In the genomic region with DNA sequence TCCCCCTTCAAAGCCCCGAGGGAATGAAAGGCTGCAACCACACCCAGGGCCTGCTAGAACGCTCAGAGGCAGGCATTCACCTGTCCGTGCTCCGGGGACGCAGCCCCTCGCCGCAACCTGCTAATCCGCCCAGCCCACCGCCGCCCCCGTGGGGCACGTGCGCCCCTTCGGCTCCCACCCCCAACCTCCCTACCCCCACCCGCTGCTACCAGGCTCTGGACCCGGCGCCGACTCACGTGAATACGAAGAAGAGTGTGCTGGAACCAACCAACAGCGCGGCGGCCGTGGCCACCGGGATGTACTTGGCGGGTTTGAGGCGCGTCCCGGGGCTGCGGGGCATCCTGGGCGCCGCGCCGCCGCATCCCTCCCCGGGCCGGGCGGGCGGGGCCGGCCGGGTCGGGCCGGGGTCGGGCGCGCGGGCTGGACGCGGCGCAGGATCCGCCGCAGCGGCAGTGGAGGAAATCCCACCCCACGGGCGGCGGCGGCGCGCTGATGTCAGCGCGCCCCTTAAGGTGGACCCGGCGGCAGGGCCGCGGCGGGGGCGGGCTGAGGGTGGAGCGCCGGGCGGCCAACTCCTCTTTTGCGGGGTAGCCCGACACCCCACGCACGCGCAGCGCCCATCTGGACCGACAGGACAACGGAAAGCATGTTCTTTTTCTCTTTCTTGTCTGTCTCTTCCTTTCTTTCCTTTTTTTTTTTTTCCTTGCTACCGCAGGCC, we compare ENCODE assay signal across 8 mouse cellular contexts. TPM values are rescaled to one million over a fixed set of nuclear protein-coding genes. Genes with fewer than 3 reads are reported as not detected.
A peak's percentile ranks its signal among the peaks of the same experiment; 100 is the strongest.
DNase-seq lines count a peak whose midpoint lies in the region; ATAC-seq and TF ChIP-seq lines count a peak whose summit lies in the region.

TSS of gene Zdhhc8 (minus strand) at position 466 of the 718 bp plus-strand sequence.

- intact Hi-C loops in left cerebral cortex, postnatal 4 days (cut with DNase I) = no loop called here

- H3K9me3 ChIP-seq in intestine, embryonic 14.5 days (ENCODE audit: control insufficient read depth, low read length) = no peaks in the 10 kb centered on the region

- H3K9ac ChIP-seq in intestine, embryonic 14.5 days (ENCODE audit: low read length) = peak within 1 kb of the TSS; percentile 83

- TF ChIP-seq CTCF in cortical plate, adult 2 months (IDR thresholded peaks at IDR 0.05; ENCODE audit: extremely low read depth, insufficient read depth, low read length) = no peak

- peak; percentile 70 for ATAC-seq in intestine, embryonic 14.5 days (replicated peaks; ENCODE audit: low FRiP score, low TSS enrichment, low read depth)
- ATAC-seq in megakaryocyte-erythroid progenitor cell, adult 5-6 weeks (replicated peaks; ENCODE audit: low FRiP score, low TSS enrichment, poor library complexity, severe bottlenecking) = peak; percentile 5; the same call in 1 of the 2 replicates
- ATAC-seq in erythroid progenitor cell, adult 5-6 weeks (replicated peaks; ENCODE audit: low FRiP score, poor library complexity, severe bottlenecking) = no peak

- peak within 1 kb of the TSS; percentile 84 for H3K4me3 ChIP-seq in cortical plate, adult 2 months (ENCODE audit: insufficient read depth, low read length)
- peak within 1 kb of the TSS; percentile 88 for H3K4me3 ChIP-seq in intestine, embryonic 14.5 days (ENCODE audit: low read depth, low read length)

- H3K4me1 ChIP-seq in cortical plate, adult 2 months (ENCODE audit: control insufficient read depth, insufficient read depth, low read length) = peaks cover 16% of the 10 kb centered on the region
- H3K4me1 ChIP-seq in intestine, embryonic 14.5 days (replicated peaks; ENCODE audit: control insufficient read depth, insufficient read depth, low read length) = peaks cover 24% of the 10 kb centered on the region

- under 1% methylated on average over 55 of the region's 79 CpGs for WGBS in intestine, embryonic 14.5 days

- peak; percentile 77 to 81 for DNase-seq in adrenal gland, adult 18-20 months (ENCODE audit: low spot score in 2 of 2)
- peak; percentile 74 to 83 for DNase-seq in gastrocnemius, postnatal 4 days (ENCODE audit: low spot score in 2 of 2)
- peak; percentile 84 for DNase-seq in intestine, embryonic 14.5 days (ENCODE audit: low spot score)
- DNase-seq in left cerebral cortex, postnatal 4 days = peak; percentile 77
- DNase-seq in right cerebral cortex, postnatal 25 days = peak; percentile 85

- no peaks in the 10 kb centered on the region for H3K27me3 ChIP-seq in intestine, embryonic 14.5 days (replicated peaks; ENCODE audit: control insufficient read depth, insufficient read depth, low read length)

- H3K4me2 ChIP-seq in intestine, embryonic 14.5 days (ENCODE audit: low read length) = peak within 1 kb of the TSS; percentile 86

- TF ChIP-seq POLR2A in cortical plate, adult 2 months (IDR thresholded peaks at IDR 0.05; ENCODE audit: extremely low read depth, insufficient read depth, low read length) = peak; percentile 79

- peaks cover 22% of the 10 kb centered on the region for H3K36me3 ChIP-seq in intestine, embryonic 14.5 days (ENCODE audit: control insufficient read depth, insufficient read depth, low read length)

- peak within 1 kb of the TSS; percentile 90 for H3K27ac ChIP-seq in cortical plate, adult 2 months (ENCODE audit: insufficient read depth, low read length)
- peak within 1 kb of the TSS; percentile 89 for H3K27ac ChIP-seq in intestine, embryonic 14.5 days (ENCODE audit: low read depth)

RNA-seq across cellular contexts. Expression of gene Zdhhc8, which starts in this region (rescaled TPM):
- total RNA-seq in adrenal gland, adult 18-20 months (2021) = 10 to 100 TPM; 20.6 to 21.2 TPM
- 176 and 186 TPM in 2 replicates for polyA plus RNA-seq in cortical plate, adult 2 months (2012; rRNA removed)
- total RNA-seq in gastrocnemius, postnatal 4 days (2021) = 10 to 100 TPM; 37.7 to 42.1 TPM
- 11.5 and 15.1 TPM in 2 replicates for polyA plus RNA-seq in intestine, embryonic 14.5 days (2014; fragmentation: Nextera tagmentation; extraction: Ambion mirVana)
- total RNA-seq in left cerebral cortex, postnatal 4 days (2021) = 10 to 100 TPM; 53.8 to 54.4 TPM
- 3.1 and 4.8 TPM in 2 replicates for total RNA-seq in megakaryocyte-erythroid progenitor cell, adult 5-6 weeks (2014; fragmentation: Nextera tagmentation)
- 0.56 and 4.5 TPM in 2 replicates for total RNA-seq in megakaryocyte-erythroid progenitor cell, adult 5-6 weeks (2017)
- 1.4 TPM in 1 of 2 replicates, not detected in the other for total RNA-seq in erythroid progenitor cell, adult 5-6 weeks (2015; ENCODE audit: low replicate concordance)
- total RNA-seq in erythroid progenitor cell, adult 5-6 weeks (2017; ENCODE audit: low replicate concordance) = 2.2 TPM in 1 of 2 replicates, not detected in the other

Comparison
In these comparisons a context has a peak if more than half of its experiments do, and no peak if none do; other contexts are left out.
1. RNA of gene Zdhhc8 (polyA plus RNA-seq): 176 to 186 TPM in cortical plate, adult 2 months; 11.5 to 15.1 TPM in intestine, embryonic 14.5 days; every median in the first group is over 10 times any median in the second.
2. Peak in every context shown above with its lines, with median percentiles within 50 percentile points of each other: DNase-seq.